Mouse (Mus musculus): ENCODE measurements around the gene Tmem108. TPM values are rescaled to one million over a fixed set of nuclear protein-coding genes. Genes with fewer than 3 reads are reported as not detected.
A peak's percentile ranks its signal among the peaks of the same experiment; 100 is the strongest.

The Tmem108 gene
- polyA plus RNA-seq, 1 experiment from 2014 or later, result not detected

DNA sequence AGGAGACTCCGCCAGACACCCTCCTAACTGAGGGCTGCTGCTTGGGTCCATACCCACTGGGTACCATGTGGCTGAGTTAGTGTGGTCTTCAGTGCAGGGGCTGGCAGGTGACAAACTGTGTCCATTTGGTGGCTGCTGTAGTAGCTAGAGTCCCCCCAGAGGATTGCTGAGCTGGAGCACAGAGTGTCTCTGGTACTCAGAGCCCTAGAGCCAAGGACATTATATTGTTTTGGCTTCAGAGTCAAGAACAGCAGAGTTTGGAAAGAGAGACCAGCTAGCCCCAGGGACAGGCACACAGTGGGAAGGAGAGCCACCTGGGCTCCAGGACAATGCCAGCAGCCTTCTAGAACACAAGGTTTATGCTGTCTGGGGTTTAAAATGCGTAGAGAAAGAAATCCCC lies 259.0 kb downstream of the Tmem108 start:
- peaks cover 19% of the 10 kb centered on the region for H3K27me3 ChIP-seq
- no peak for TF ChIP-seq CTCF (IDR thresholded peaks at IDR 0.05)
- POLR2A ChIA-PET, result no interaction called here
- DNase-seq (ENCODE audit: low read depth, low spot score), result no peak
- in situ Hi-C loops (cut with MboI; ENCODE audit: low pct_unique_long_range_greater_than_20kb), result no loop called here
- CTCF ChIA-PET, result interaction anchor here (1.2 kb wide), 1 partner anchor 12 kb away, joined by 4 read pairs; no protein-coding TSS in a partner anchor
- no peak for ATAC-seq

DNA sequence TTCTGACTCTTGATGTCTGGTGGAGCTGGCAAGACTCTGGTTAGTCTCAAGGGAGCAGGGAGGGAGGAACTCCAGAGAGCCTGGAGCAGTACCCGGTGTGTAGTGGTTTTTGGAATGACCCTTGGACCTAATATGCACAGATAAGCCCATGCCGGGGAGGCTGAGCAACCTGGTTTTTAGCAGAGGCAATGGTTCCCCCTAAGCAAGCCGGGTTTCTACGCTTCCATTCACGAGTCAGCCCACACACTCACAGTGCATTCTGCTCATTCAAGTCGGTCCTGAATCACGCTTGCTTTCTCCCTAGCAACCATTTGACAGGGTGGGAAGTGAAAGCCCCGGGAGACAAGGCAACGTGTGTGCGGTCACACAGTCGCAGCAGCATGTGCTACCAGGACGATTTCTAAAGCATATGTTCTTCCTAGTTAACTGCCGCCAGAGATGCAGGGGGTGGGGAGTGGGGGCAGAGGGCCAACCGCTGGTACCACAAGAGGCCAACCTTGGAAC lies 259.7 kb downstream of the Tmem108 start:
- CTCF ChIA-PET, result interaction anchor here (1.2 to 2.0 kb wide), 2 partner anchors 11 to 12 kb away, joined by 4 to 7 read pairs; no protein-coding TSS in a partner anchor
- POLR2A ChIA-PET, result no interaction called here
- no peak for ATAC-seq
- H3K27me3 ChIP-seq, result peaks cover 19% of the 10 kb centered on the region
- in situ Hi-C loops (cut with MboI; ENCODE audit: low pct_unique_long_range_greater_than_20kb), result no loop called here
- DNase-seq (ENCODE audit: low read depth, low spot score), result no peak
- no peak for TF ChIP-seq CTCF (IDR thresholded peaks at IDR 0.05)

DNA sequence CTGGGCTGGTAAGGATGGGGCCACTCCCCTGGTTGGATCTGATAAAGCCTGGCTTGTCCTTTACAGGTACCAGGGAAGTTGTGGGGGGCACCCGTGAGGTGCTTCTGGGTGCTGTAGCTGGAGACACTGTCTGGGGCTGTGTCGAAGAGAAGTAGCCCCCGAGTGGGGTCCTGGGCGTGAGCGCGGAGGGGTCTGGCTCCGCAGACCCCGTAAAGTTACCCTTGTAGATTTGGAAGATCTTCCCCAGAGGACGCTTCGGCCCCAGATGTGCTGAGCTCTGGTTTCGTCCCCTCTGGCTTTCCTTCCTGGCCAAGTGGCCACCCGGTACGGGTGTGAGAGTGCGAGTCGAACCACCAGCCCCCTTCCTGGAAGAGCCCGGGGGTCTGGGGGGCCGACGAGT lies 262.3 kb downstream of the Tmem108 start:
- no peak for DNase-seq (ENCODE audit: low read depth, low spot score)
- in situ Hi-C loops (cut with MboI; ENCODE audit: low pct_unique_long_range_greater_than_20kb), result loop anchor here (5.0 kb wide), 1 partner anchor 123 kb away; no protein-coding TSS in a partner anchor
- no peak for ATAC-seq
- no peak for TF ChIP-seq CTCF (IDR thresholded peaks at IDR 0.05)
- ChIA-PET CTCF (no interaction called here), POLR2A (interaction anchor here (0.6 kb wide), 1 partner anchor 18 kb away, joined by 9 read pairs; no protein-coding TSS in a partner anchor)
- H3K27me3 ChIP-seq, result peaks cover 22% of the 10 kb centered on the region

DNA sequence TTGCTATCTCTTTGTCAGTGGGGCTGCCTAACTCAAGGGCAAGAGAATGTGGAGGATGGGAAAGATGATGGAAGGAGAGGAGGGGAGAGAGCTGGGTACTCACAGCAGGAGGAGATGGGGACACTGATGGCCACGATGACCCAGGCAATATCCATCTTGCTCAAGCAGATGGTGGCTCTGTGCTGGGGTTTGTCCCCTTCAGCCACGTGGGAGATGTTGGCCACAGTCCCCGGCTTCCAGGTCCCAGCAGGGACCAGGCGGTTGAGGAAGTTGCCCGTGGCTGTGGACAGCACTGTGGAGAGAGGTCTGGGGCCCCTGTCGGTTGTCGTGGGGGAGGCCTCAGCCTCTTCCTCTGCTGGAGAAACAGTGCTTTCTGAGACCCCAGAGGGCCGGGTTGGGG lies 262.9 kb downstream of the Tmem108 start:
- H3K27me3 ChIP-seq, result peaks cover 22% of the 10 kb centered on the region
- POLR2A ChIA-PET, result no interaction called here
- TF ChIP-seq CTCF (IDR thresholded peaks at IDR 0.05), result no peak
- DNase-seq (ENCODE audit: low read depth, low spot score) (no peak), ATAC-seq (no peak)
- CTCF ChIA-PET, result no interaction called here
- in situ Hi-C loops (cut with MboI; ENCODE audit: low pct_unique_long_range_greater_than_20kb), result loop anchor here (5.0 kb wide), 1 partner anchor 124 kb away; no protein-coding TSS in a partner anchor

DNA sequence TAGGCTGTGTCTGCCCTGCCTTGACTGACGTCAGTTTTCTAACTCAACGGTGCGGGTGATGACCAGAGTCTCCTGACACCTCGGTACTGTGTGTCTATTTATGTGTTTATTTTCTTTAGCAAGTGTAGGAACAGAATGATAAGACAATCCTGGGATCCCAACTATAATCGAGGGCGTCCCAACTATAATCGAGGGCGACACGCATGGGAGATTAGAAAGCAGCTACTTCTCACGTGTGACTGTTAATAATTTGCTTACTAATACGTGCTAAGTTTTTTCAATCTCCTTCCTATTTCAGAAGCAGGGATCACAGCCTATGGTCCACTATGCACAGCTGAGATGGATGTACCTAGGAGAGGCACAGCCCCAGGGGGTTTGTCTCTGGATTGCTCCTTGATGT lies 266.2 kb downstream of the Tmem108 start:
- in situ Hi-C loops (cut with MboI; ENCODE audit: low pct_unique_long_range_greater_than_20kb), result loop anchor here (5.0 kb wide), 1 partner anchor 127 kb away; no protein-coding TSS in a partner anchor
- ChIA-PET POLR2A (no interaction called here), CTCF (interaction anchor here (1.1 to 1.8 kb wide), 2 partner anchors 260 to 501 kb away, joined by 4 to 10 read pairs; no protein-coding TSS in a partner anchor)
- DNase-seq (ENCODE audit: low read depth, low spot score) (no peak), ATAC-seq (no peak)
- peaks cover 22% of the 10 kb centered on the region for H3K27me3 ChIP-seq
- no peak for TF ChIP-seq CTCF (IDR thresholded peaks at IDR 0.05)

DNA sequence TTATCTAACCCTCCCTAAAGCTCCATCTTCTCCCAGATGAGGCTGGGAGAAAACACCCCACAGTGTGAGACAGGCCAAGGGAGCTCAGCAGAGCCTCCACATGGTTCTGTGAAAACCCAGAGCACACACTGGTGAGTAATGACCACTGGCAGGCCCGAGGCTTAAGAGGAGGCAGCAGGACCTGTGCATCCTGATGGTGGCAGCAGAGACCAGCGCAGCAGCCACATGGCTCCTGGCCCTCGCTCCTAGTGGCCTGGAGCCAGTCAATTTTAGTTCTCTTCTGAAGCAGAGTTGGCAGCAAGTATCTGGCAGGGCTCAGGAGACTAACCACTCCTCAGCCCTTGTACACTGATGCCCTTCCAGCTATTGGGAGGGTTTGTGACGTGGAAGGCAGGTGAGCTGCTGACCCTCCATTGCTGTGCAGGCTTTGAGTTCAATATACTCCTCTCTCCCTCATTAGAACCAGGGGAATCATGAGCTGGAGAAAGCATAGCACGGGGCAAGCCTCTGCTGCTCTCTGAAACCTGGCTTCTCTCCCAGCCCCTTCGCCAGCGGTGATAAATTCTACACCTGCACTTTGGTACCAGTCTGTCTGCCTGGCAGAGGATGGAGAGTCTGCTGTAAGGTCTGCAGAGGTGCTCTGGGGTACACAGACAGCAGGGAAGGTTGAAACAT lies 267.2 kb downstream of the Tmem108 start:
- ChIA-PET CTCF (interaction anchor here (0.9 to 1.8 kb wide), 7 partner anchors 17 to 507 kb away, joined by 3 to 10 read pairs (median 4); no protein-coding TSS in a partner anchor), POLR2A (no interaction called here)
- in situ Hi-C loops (cut with MboI; ENCODE audit: low pct_unique_long_range_greater_than_20kb), result loop anchor here (5.0 kb wide), 3 partner anchors 128 to 503 kb away; no protein-coding TSS in a partner anchor
- DNase-seq (ENCODE audit: low read depth, low spot score) (no peak), ATAC-seq (peak; percentile 90)
- peak; percentile 91 for TF ChIP-seq CTCF (IDR thresholded peaks at IDR 0.05)
- peaks cover 19% of the 10 kb centered on the region for H3K27me3 ChIP-seq

DNA sequence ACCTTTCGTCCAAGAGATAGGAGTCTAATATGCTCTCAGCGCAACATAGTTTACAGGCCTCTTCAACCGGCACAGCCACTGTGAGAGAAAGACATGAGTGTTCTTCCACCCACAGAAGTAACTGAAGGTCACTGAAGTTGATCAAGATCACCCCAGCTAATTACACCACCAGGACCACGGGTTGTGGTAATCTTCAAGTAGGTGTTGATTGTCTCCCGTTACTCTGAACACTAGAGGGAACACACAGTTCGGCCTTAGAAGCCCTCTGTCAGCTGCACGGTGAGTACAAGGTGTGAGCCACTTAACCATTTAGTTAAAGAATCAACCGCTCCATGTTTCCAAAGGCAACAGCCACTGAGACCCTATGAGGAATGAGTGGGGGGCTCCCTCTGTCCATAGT lies 269.7 kb downstream of the Tmem108 start:
- DNase-seq (ENCODE audit: low read depth, low spot score) (no peak), ATAC-seq (no peak)
- peaks cover 6% of the 10 kb centered on the region for H3K27me3 ChIP-seq
- CTCF ChIA-PET, result interaction anchor here (0.7 to 1.9 kb wide), 2 partner anchors 109 to 504 kb away, joined by 3 to 7 read pairs; no protein-coding TSS in a partner anchor
- POLR2A ChIA-PET, result no interaction called here
- in situ Hi-C loops (cut with MboI; ENCODE audit: low pct_unique_long_range_greater_than_20kb), result loop anchor here (5.0 kb wide), 2 partner anchors 265 to 505 kb away; no protein-coding TSS in a partner anchor
- TF ChIP-seq CTCF (IDR thresholded peaks at IDR 0.05), result no peak

DNA sequence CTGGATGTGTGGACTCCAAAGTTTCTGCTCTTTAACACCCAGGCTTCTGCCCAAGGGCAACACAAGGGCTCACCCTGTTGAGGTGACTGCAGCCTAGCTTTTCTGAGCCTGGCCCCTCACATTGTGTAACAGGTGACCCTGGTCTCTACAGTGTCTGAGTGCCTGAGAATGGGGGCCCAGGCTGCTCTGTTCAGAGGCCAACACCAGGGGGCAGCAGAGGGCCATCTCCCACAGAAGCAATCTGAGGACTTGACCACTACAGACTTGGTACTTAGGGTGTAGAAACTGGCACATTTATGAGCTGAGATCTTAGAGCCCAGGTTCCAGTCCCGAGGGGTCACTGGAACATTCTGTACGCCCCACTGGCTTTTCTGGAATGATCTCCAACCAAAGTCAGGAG lies 271.2 kb downstream of the Tmem108 start:
- H3K27me3 ChIP-seq, result peaks cover 4% of the 10 kb centered on the region
- ChIA-PET CTCF (interaction anchor here (0.6 to 1.9 kb wide), 22 partner anchors 10 to 513 kb away, joined by 3 to 12 read pairs (median 4); no protein-coding TSS in a partner anchor), POLR2A (interaction anchor here (0.7 kb wide), 1 partner anchor 131 kb away, joined by 3 read pairs; no protein-coding TSS in a partner anchor)
- ATAC-seq, result peak; percentile 60
- in situ Hi-C loops (cut with MboI; ENCODE audit: low pct_unique_long_range_greater_than_20kb), result loop anchor here (5.0 kb wide), 2 partner anchors 267 to 507 kb away; no protein-coding TSS in a partner anchor
- peak; percentile 93 for TF ChIP-seq CTCF (IDR thresholded peaks at IDR 0.05)
- no peak for DNase-seq (ENCODE audit: low read depth, low spot score)

DNA sequence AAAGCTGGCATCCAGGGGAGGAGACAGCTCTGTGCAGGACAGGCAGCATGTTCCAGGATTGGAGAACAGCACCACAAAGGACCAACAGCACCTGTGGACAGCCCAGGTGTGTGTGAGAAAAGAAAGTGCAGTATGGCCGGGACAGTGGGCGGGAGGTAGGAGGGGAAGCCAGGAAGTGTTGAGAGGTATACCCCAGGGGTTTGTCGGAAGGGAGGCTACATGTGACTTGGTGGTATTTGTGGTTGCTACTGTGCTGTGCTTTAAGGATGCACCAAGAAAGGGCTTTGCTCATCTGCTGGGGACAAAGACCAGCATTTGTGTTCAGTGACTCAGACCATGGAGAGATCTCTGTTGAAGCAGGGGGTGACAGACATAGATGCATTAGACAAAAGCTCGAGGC lies 271.8 kb downstream of the Tmem108 start:
- ATAC-seq, result no peak
- no peak for DNase-seq (ENCODE audit: low read depth, low spot score)
- ChIA-PET CTCF (interaction anchor here (0.7 to 1.8 kb wide), 14 partner anchors 11 to 513 kb away, joined by 3 to 12 read pairs (median 4); no protein-coding TSS in a partner anchor), POLR2A (interaction anchor here (0.7 kb wide), 1 partner anchor 131 kb away, joined by 3 read pairs; no protein-coding TSS in a partner anchor)
- in situ Hi-C loops (cut with MboI; ENCODE audit: low pct_unique_long_range_greater_than_20kb), result loop anchor here (5.0 kb wide), 2 partner anchors 267 to 507 kb away; no protein-coding TSS in a partner anchor
- H3K27me3 ChIP-seq, result peaks cover 3% of the 10 kb centered on the region
- TF ChIP-seq CTCF (IDR thresholded peaks at IDR 0.05), result no peak

DNA sequence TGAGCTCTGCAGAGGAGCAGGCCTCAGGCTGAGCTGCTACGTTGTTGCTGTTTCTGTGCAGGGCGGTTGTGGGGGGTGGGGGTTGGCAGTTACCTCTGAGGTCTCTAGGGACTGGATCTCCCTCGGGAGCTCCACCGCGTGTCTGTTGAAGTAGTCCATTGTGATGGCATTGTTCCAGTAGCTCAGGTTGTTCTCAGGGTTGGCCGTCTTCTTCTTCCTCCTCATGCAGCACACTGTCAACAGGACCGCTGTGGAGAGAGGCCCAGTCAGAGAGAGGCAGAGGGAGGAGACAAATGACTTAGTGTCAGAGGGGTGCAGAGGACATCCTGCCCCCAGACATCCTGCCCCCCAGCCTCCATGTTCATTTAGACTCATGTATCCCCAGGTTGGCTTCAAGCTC lies 272.5 kb downstream of the Tmem108 start:
- in situ Hi-C loops (cut with MboI; ENCODE audit: low pct_unique_long_range_greater_than_20kb), result no loop called here
- peaks cover 3% of the 10 kb centered on the region for H3K27me3 ChIP-seq
- DNase-seq (ENCODE audit: low read depth, low spot score) (no peak), ATAC-seq (no peak)
- ChIA-PET CTCF (interaction anchor here (0.8 to 1.4 kb wide), 2 partner anchors 85 to 265 kb away, joined by 3 to 4 read pairs; no protein-coding TSS in a partner anchor), POLR2A (no interaction called here)
- TF ChIP-seq CTCF (IDR thresholded peaks at IDR 0.05), result no peak
